Mouse (Mus musculus) stomach, embryonic 14.5 days (tissue): ENCODE data around the gene Hap1. TPM values are rescaled to one million over a fixed set of nuclear protein-coding genes. Genes with fewer than 3 reads are reported as not detected.
A peak's percentile ranks its signal among the peaks of the same experiment; 100 is the strongest.

ENCODE experiments used
- ATAC-seq: fragments of 200-750 bp; cut with Nextera tagmentation; 2 replicates; pipeline ENCODE4 v1.8.0; 2017; ENCODE audit warnings: low read depth, moderate TSS enrichment; ENCODE audit not compliant: insufficient number of reproducible peaks, insufficient read depth, low FRiP score
- H3K27ac ChIP-seq: fragments of 300-500 bp; sonication (generic); 2 replicates; pipeline ENCODE4 v1.5.1; 2014; ENCODE audit warnings: mild to moderate bottlenecking, low read length, moderate library complexity, mixed read lengths
- H3K27me3 ChIP-seq: fragments of 300-500 bp; sonication (generic); 2 replicates; pipeline ENCODE4 v1.6.1; 2014; ENCODE audit warnings: low read length, control low read depth, mixed read lengths; ENCODE audit not compliant: control insufficient read depth, insufficient read depth
- H3K36me3 ChIP-seq: fragments of 300-500 bp; sonication (generic); 2 replicates; pipeline ENCODE4 v1.6.1; 2014; ENCODE audit warnings: mild to moderate bottlenecking, control low read depth, low read length, moderate library complexity, mixed read lengths; ENCODE audit not compliant: control insufficient read depth, insufficient read depth
- H3K4me1 ChIP-seq: fragments of 300-500 bp; sonication (generic); 2 replicates; pipeline ENCODE4 v1.6.1; 2014; ENCODE audit warnings: low read length, control low read depth, mixed read lengths; ENCODE audit not compliant: control insufficient read depth, insufficient read depth
- H3K4me2 ChIP-seq: fragments of 300-500 bp; sonication (generic); replicated peaks from 2 replicates; pipeline ENCODE4 v1.6.1; 2014; ENCODE audit warnings: low read depth, low read length, control low read depth
- H3K4me3 ChIP-seq: fragments of 300-500 bp; sonication (generic); 2 replicates; pipeline ENCODE4 v1.5.1; 2014; ENCODE audit warnings: low read depth, low read length, control low read depth
- H3K9ac ChIP-seq: fragments of 300-500 bp; sonication (generic); replicated peaks from 2 replicates; pipeline ENCODE4 v1.6.1; 2014; ENCODE audit warnings: low read depth, mild to moderate bottlenecking, control low read depth, low read length, moderate library complexity, mixed read lengths
- H3K9me3 ChIP-seq: fragments of 300-500 bp; sonication (generic); 2 replicates; pipeline ENCODE4 v1.6.1; 2016; ENCODE audit warnings: low read depth, low read length, control low read depth; ENCODE audit not compliant: control insufficient read depth
- WGBS: fragments of 180-500 bp; shearing (Covaris S2); extraction: QIAGEN DNeasy Blood & Tissue Kit; methylation state at CpG from one replicate; pipeline ENCODE4 v1.1.7; 2014; 5-methylcytosine and 5-hydroxymethylcytosine counted together
- polyA plus RNA-seq: library from polyadenylated mRNA; unstranded; fragments of >200 nt; fragmentation: Nextera tagmentation; extraction: Ambion mirVana; gene quantifications from 2 replicates; pipeline ENCODE4 v1.2.1, GENCODE M21; 2014

The Hap1 gene
- polyA plus RNA-seq, 1 experiment from 2014 or later, result 10.8 TPM

DNA sequence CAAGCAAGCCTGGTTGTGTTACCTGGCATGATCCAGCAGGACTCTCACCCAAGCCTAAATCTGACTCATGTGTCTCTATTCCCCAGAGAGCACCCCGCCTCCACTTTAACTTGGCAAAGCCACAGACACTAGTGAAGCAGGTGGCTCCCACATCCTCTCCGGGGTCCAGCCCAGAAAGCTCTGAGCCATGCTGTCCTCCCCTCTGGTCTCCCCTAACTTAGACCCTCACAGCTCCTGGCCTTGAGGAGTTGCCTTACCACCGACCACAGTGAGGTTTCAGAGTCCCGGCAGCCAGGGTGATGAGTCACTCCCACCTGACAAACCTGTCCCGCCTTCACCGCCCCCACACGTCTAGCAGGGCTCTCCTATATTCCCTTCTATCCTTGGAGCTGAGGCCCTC, 37.8 kb upstream of the Hap1 start:
- Histone ChIP-seq H3K27me3 (no peaks in the 10 kb centered on the region), H3K9ac (no peak overlapping the region), H3K27ac (no peak overlapping the region), H3K36me3 (no peaks in the 10 kb centered on the region; the same call in 1 of the 2 replicates), H3K4me2 (0 out of 2 replicates have a peak overlapping the region, but pooled peaks have one; percentile 20), H3K4me1 (peaks cover 70% of the 10 kb centered on the region), H3K4me3 (no peak overlapping the region), H3K9me3 (no peaks in the 10 kb centered on the region)
- no peak for ATAC-seq
- 51% methylated on average over 7 of the region's 7 CpGs for WGBS

DNA sequence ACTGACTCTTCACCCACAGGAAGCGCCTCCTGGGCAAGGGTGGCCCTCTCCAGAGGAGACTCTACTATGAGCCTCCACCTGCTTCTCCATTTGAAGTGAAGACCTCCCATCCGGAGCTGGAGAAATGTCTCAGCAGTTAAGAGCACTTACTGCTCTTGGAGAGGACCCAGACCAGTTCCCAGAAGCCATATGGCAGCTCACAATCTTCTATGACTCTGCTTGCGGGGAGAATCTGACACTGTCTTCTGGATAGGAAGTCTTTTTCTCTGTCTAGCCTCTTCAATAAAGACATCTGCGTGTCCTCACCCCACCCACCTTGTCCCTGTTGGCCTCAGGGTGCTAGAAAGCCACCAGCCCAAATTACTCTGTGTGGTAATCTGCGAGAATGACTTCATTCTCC, 37.0 kb upstream of the Hap1 start:
- H3K9me3 ChIP-seq, result no peaks in the 10 kb centered on the region
- WGBS, result 82% methylated on average over 5 of the region's 5 CpGs
- no peak overlapping the region for H3K4me3 ChIP-seq
- peaks cover 77% of the 10 kb centered on the region for H3K4me1 ChIP-seq
- H3K27ac ChIP-seq, result no peak overlapping the region
- ATAC-seq, result no peak
- H3K27me3 ChIP-seq, result no peaks in the 10 kb centered on the region
- H3K4me2 ChIP-seq, result no peak overlapping the region
- H3K9ac ChIP-seq, result no peak overlapping the region
- H3K36me3 ChIP-seq, result no peaks in the 10 kb centered on the region; the same call in 1 of the 2 replicates

DNA sequence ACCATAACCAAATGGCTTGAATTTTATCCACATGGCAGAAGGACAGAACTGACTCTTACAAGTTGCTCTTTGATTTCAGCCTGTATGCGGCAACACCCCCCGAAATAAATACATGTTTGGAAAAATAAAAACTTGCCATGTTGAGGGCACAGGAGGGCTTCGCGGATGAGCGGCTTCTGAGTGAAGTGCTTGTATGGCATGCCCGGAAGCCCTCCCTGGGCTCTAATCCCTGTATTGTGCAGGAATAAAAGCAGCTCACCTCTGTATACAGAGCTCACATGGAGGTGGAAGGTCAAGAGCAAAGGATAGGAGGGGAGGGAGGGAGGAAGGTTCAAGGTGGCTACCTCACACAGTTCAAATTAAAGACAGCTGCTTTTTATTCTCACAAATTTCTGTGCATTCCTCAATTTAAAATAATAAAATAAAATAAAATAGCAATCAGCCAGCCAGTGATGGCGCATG, 36.0 kb upstream of the Hap1 start:
- peaks cover 85% of the 10 kb centered on the region for H3K4me1 ChIP-seq
- no peak overlapping the region for H3K9ac ChIP-seq
- no peaks in the 10 kb centered on the region for H3K27me3 ChIP-seq
- H3K27ac ChIP-seq, result no peak overlapping the region
- no peaks in the 10 kb centered on the region for H3K9me3 ChIP-seq
- H3K4me2 ChIP-seq, result no peak overlapping the region
- H3K4me3 ChIP-seq, result no peak overlapping the region
- H3K36me3 ChIP-seq, result no peaks in the 10 kb centered on the region; the same call in 1 of the 2 replicates
- no peak for ATAC-seq
- 85% methylated on average over 7 of the region's 7 CpGs for WGBS

DNA sequence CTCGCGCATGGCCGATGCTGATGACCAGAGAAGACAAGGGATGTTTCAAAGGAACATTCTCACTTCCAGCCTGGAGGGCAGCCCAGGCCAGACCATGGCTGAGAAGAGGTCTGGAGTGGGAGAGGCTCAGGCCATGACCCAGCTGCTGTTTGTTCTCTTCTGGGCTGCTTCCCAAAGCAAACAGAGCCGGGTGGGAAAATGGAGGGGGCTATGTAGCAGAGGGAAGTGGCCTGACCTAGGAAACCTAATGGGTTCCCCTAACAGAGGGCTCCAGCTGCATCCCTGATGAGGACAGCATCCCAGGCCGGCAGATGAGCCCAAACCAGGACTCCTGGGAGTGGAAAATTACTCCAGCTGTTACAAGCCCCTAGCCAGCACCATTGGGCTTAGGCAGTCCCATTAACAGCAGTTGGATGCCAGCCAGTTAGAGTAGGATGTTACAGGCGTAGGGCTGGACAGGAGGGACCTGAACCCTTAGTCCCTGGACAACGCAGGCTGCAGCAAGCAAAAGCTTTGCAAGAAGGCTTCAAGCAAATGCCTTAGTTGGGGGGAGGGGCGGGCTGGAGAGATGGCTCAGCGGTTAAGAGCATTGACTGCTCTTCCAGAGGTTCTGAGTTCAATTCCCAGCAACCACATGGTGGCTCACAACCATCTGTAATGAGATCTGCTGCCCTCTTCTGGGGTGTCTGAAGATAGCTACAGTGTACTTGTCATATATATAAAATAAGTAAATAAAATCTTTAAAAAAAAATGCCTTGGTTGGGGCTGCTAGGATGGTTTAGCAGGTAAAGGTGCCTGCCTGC, 35.4 kb upstream of the Hap1 start:
- H3K4me3 ChIP-seq, result no peak overlapping the region
- H3K36me3 ChIP-seq, result no peaks in the 10 kb centered on the region; the same call in 1 of the 2 replicates
- H3K4me1 ChIP-seq, result peaks cover 86% of the 10 kb centered on the region
- H3K9ac ChIP-seq, result no peak overlapping the region
- no peaks in the 10 kb centered on the region for H3K9me3 ChIP-seq
- 37% methylated on average over 9 of the region's 9 CpGs for WGBS
- no peaks in the 10 kb centered on the region for H3K27me3 ChIP-seq
- 0 out of 2 replicates have a peak overlapping the region, but pooled peaks have one; percentile 12 for H3K4me2 ChIP-seq
- H3K27ac ChIP-seq, result peak overlapping the region; percentile 22
- peak; percentile 21 for ATAC-seq

DNA sequence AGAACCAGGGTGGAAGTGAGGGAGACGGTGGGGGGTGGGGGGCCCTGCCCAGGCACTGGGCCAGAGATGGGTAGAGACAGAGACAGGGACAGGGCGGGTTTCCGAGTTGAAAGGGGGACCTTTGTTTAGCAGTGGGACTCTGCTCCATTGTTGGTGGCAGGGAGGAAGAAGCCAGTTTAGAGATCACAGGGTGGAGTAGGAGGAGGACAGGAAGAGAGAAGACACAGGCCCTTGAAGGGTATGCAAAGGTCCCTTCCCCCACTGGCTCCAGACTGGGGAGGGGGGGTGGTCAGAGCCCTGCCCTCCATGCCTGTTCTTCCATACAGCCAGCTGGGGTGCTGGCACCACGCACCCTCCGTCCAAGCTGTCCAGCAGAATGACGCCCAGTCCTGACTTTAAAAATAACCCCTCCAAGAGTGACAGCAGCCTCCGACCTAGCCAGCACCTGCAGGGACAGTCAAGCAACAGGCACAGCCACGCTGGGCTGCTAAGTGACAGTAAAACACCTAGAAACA, 34.1 kb upstream of the Hap1 start:
- Histone ChIP-seq H3K9me3 (no peaks in the 10 kb centered on the region), H3K4me3 (no peak overlapping the region), H3K4me2 (no peak overlapping the region; the same call in 1 of the 2 replicates), H3K27ac (peak overlapping the region; percentile 22), H3K36me3 (peaks cover 11% of the 10 kb centered on the region; the same call in 1 of the 2 replicates), H3K27me3 (no peaks in the 10 kb centered on the region), H3K9ac (no peak overlapping the region), H3K4me1 (peaks cover 73% of the 10 kb centered on the region)
- ATAC-seq, result no peak
- WGBS, result 38% methylated on average over 8 of the region's 8 CpGs

DNA sequence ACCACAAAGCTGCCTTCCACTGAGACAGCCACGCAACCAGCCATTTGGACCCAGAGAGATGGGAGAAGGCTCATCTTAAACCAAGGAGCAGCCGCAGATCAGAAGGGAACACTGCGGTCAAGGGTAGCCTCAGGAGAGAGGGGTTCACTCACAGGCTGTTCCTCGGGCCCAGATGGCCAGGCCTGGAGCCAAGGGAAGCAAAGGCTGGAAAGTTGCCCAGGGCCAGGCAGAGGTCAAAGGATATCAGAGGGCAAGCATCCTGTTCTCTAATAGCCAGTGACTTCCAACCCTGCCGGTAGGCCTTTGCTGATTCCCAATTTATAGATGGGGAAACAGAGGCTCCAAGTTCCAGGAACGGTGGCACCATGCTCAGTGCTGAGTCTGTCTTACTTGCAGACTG, 32.7 kb upstream of the Hap1 start:
- 0 out of 2 replicates have a peak overlapping the region, but pooled peaks have one; percentile 28 for H3K4me2 ChIP-seq
- no peak for ATAC-seq
- WGBS, result 59% methylated on average over 6 of the region's 6 CpGs
- H3K9me3 ChIP-seq, result no peaks in the 10 kb centered on the region
- H3K9ac ChIP-seq, result no peak overlapping the region
- H3K27ac ChIP-seq, result peak overlapping the region; percentile 90
- H3K36me3 ChIP-seq, result peaks cover 23% of the 10 kb centered on the region; the same call in 1 of the 2 replicates
- H3K4me1 ChIP-seq, result peaks cover 60% of the 10 kb centered on the region
- H3K4me3 ChIP-seq, result no peak overlapping the region
- H3K27me3 ChIP-seq, result no peaks in the 10 kb centered on the region

DNA sequence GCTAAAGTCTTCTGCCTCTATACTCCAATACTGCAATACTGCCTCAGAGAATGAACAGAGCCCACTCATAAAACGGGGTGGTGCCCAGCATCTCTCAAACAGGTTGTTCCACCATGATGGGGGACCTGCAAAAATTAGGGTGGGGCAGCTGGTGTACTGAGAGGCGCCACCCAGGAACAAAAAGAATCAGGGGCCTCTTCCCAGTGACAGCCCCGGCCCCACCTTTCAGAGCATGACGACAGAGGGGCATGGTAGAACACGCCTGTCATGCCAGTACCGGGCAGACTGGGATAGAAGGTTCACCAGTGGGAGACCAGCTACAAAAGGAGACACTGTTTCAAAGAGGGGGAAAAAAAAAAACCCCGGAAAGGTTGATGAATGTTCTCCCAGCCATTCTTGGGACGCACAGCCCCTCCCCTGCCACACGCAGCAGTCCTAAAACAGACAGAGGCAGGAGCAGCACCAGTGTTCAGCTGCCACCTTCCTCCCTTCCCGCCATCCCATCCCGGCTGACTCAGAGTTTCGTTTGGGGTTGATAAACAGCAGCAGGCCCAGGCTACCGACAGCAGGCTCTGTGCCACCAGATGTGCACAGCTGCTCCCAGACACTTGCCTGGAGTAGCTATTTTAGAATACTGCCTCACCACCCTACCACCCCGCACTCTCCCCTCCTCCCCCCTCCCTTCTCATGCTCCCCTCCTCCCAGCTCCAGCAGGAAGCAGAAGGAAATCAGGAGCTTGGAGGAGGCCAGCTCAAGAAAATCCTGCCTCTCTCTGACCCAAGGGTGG, 31.9 kb upstream of the Hap1 start:
- H3K4me3 ChIP-seq, result no peak overlapping the region
- H3K4me1 ChIP-seq, result peaks cover 52% of the 10 kb centered on the region
- no peaks in the 10 kb centered on the region for H3K27me3 ChIP-seq
- H3K36me3 ChIP-seq, result peaks cover 31% of the 10 kb centered on the region
- ATAC-seq, result peak; percentile 34; the same call in 1 of the 2 replicates
- H3K27ac ChIP-seq, result peak overlapping the region; percentile 90
- H3K9me3 ChIP-seq, result no peaks in the 10 kb centered on the region
- WGBS, result 20% methylated on average over 14 of the region's 14 CpGs
- H3K4me2 ChIP-seq, result peak overlapping the region; percentile 28; the same call in 1 of the 2 replicates
- no peak overlapping the region for H3K9ac ChIP-seq

DNA sequence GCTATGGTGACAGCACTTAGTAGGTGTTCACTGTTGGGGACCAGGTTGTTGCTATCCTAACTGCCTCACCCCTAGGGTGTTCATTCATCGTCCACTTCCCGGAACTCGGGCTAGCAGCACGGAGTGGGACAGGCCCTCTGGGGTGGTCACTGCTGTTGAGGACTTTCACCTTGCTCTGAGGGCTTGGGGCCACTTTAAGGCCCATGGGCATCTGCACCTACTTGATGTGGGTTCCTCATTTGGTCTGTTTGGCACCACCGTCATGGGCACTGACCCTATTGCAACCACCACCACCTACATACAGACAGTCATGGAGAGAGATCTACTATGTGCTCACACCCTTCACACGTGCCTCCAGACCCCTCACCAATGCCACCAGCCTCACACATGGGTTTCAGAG, 31.2 kb upstream of the Hap1 start:
- H3K4me2 ChIP-seq, result 0 out of 2 replicates have a peak overlapping the region, but pooled peaks have one; percentile 6
- no peaks in the 10 kb centered on the region for H3K9me3 ChIP-seq
- peaks cover 31% of the 10 kb centered on the region for H3K36me3 ChIP-seq
- H3K27ac ChIP-seq, result peak overlapping the region; percentile 90
- H3K9ac ChIP-seq, result no peak overlapping the region
- no peak overlapping the region for H3K4me3 ChIP-seq
- 79% methylated on average over 6 of the region's 6 CpGs for WGBS
- H3K27me3 ChIP-seq, result no peaks in the 10 kb centered on the region
- peaks cover 48% of the 10 kb centered on the region for H3K4me1 ChIP-seq
- no peak for ATAC-seq
